Mouse (Mus musculus) megakaryocyte, adult 5-6 weeks (primary cell): ENCODE results near the gene Mroh9. TPM values are rescaled to one million over a fixed set of nuclear protein-coding genes. Genes with fewer than 3 reads are reported as not detected.

Experiments used
- ATAC-seq: 2 replicates; pipeline ENCODE4 v1.8.0; 2016; ENCODE audit warnings: mild to moderate bottlenecking, inconsistent platforms; ENCODE audit not compliant: poor library complexity, severe bottlenecking
- total RNA-seq, 2 experiments: library from RNA; stranded (forward) in 1 of 2; stranded (reverse) in 1 of 2; fragments of 153-499, 151-499 nt in 1 of 2; fragments of 221-1000, 200-1000 nt in 1 of 2; gene quantifications; 2 replicates each; pipeline versions ENCODE4 v1.2.3 to v1.2.4; 2015 to 2017

The Mroh9 gene
- total RNA-seq (2015): not detected in 2 replicates
- not detected in 2 replicates for total RNA-seq (2017)

GRCm38 (mm10) chr1:163085570-163085969 lies at the start of gene Mroh9:
Gene Mroh9, minus strand, starts transcription at chr1:163085670.
- ATAC-seq: no peak

- no peak for ATAC-seq
These were observed 44.5 kb upstream of the Mroh9 start for GRCm38 (mm10) chr1:163129976-163130375.

- no peak for ATAC-seq
These were observed 43.8 kb upstream of the Mroh9 start for GRCm38 (mm10) chr1:163129129-163129900.

- ATAC-seq: no peak
These were observed 40.9 kb upstream of the Mroh9 start for GRCm38 (mm10) chr1:163126175-163126881.

GRCm38 (mm10) chr1:163122414-163122813 lies 36.9 kb upstream of the Mroh9 start:
- no peak for ATAC-seq

GRCm38 (mm10) chr1:163113461-163114174 lies 28.1 kb upstream of the Mroh9 start:
- no peak for ATAC-seq

GRCm38 (mm10) chr1:163112482-163113164 lies 27.2 kb upstream of the Mroh9 start:
- ATAC-seq: no peak

- ATAC-seq: no peak
These were observed 19.5 kb upstream of the Mroh9 start for GRCm38 (mm10) chr1:163104960-163105359.

- no peak for ATAC-seq
These were observed 6.1 kb upstream of the Mroh9 start for GRCm38 (mm10) chr1:163091438-163092155.

- no peak for ATAC-seq
These were observed 15.0 kb downstream of the Mroh9 start for GRCm38 (mm10) chr1:163070502-163070901.

GRCm38 (mm10) chr1:163060381-163060780 lies 25.1 kb downstream of the Mroh9 start:
- ATAC-seq: no peak

GRCm38 (mm10) chr1:163057363-163057762 lies 28.1 kb downstream of the Mroh9 start:
- ATAC-seq: no peak

GRCm38 (mm10) chr1:163055629-163056028 lies 29.8 kb downstream of the Mroh9 start:
- no peak for ATAC-seq

GRCm38 (mm10) chr1:163023075-163023474 lies 62.4 kb downstream of the Mroh9 start:
- no peak for ATAC-seq

GRCm38 (mm10) chr1:163009220-163009619 lies 76.2 kb downstream of the Mroh9 start:
- no peak for ATAC-seq

- ATAC-seq: no peak
These were observed 82.0 kb downstream of the Mroh9 start for GRCm38 (mm10) chr1:163003496-163003895.

- no peak for ATAC-seq
These were observed 84.1 kb downstream of the Mroh9 start for GRCm38 (mm10) chr1:163001271-163001829.

GRCm38 (mm10) chr1:162987546-162987945 lies 97.9 kb downstream of the Mroh9 start:
- ATAC-seq: no peak

GRCm38 (mm10) chr1:162986777-162987176 lies 98.7 kb downstream of the Mroh9 start:
- no peak for ATAC-seq
